Mouse (Mus musculus) kidney, postnatal 0 days (tissue): Measurements from ENCODE around the gene Adcy7. TPM values are rescaled to one million over a fixed set of nuclear protein-coding genes. Genes with fewer than 3 reads are reported as not detected.

Source experiments
- ATAC-seq: fragments of 200-750 bp; cut with Nextera tagmentation; replicated peaks from 2 replicates; pipeline ENCODE4 v1.8.0; 2017; ENCODE audit warnings: low read depth, moderate number of reproducible peaks, moderate TSS enrichment, moderate library complexity; ENCODE audit not compliant: low FRiP score
- DNase-seq: peaks from one replicate; pipeline ENCODE4 v3.0.0-alpha.2; 2016; ENCODE audit warnings: low spot score
- H3K27ac ChIP-seq: fragments of 300-500 bp; sonication (generic); 2 replicates; pipeline ENCODE4 v1.5.1; 2014; ENCODE audit warnings: mild to moderate bottlenecking
- H3K27me3 ChIP-seq: fragments of 300-500 bp; sonication (generic); 2 replicates; pipeline ENCODE4 v1.6.1; 2014; ENCODE audit warnings: low read length, mixed read lengths; ENCODE audit not compliant: insufficient read depth
- H3K36me3 ChIP-seq: fragments of 300-500 bp; sonication (generic); 2 replicates; pipeline ENCODE4 v1.6.1; 2014; ENCODE audit warnings: low read length, mixed read lengths; ENCODE audit not compliant: insufficient read depth
- H3K4me1 ChIP-seq: fragments of 300-500 bp; sonication (generic); replicated peaks from 2 replicates; pipeline ENCODE4 v1.6.1; 2014; ENCODE audit warnings: antibody characterized with exemption, low read length, mixed read lengths; ENCODE audit not compliant: insufficient read depth
- H3K4me2 ChIP-seq: fragments of 300-500 bp; sonication (generic); 2 replicates; pipeline ENCODE4 v1.6.1; 2014; ENCODE audit warnings: mild to moderate bottlenecking, low read length, moderate library complexity, mixed read lengths
- H3K4me3 ChIP-seq: fragments of 300-500 bp; sonication (generic); replicated peaks from 2 replicates; pipeline ENCODE4 v1.5.1; 2014; ENCODE audit warnings: low read depth, low read length
- H3K9ac ChIP-seq: fragments of 300-500 bp; sonication (generic); 2 replicates; pipeline ENCODE4 v1.6.1; 2014; ENCODE audit warnings: low read depth, low read length
- H3K9me3 ChIP-seq: fragments of 300-500 bp; sonication (generic); replicated peaks from 2 replicates; pipeline ENCODE4 v1.6.1; 2016; ENCODE audit warnings: low read length, inconsistent platforms, mixed read lengths
- CTCF ChIP-seq: IDR thresholded peaks from 2 replicates; pipeline ENCODE4 v1.5.1; 2016; ENCODE audit warnings: antibody characterized with exemption, low read depth, mild to moderate bottlenecking, moderate library complexity
- WGBS: fragments of 180-500 bp; shearing (Covaris S2); extraction: QIAGEN DNeasy Blood & Tissue Kit; methylation state at CpG from one replicate; pipeline ENCODE4 v1.1.7; 2014; 5-methylcytosine and 5-hydroxymethylcytosine counted together
- polyA plus RNA-seq: library from polyadenylated mRNA; unstranded; fragments of >200 nt; fragmentation: Nextera tagmentation; extraction: Ambion mirVana; gene quantifications from 2 replicates; pipeline ENCODE4 v1.2.1, GENCODE M21; 2015

The Adcy7 gene
- polyA plus RNA-seq, 1 experiment from 2014 or later, result 4.3 TPM

GRCm38 (mm10) chr8:88269107-88269875 lies 2.9 kb upstream of the Adcy7 start:
- 66% methylated on average over 7 of the region's 7 CpGs for WGBS
- no peak overlapping the region for H3K4me2 ChIP-seq

GRCm38 (mm10) chr8:88270086-88270485 lies 2.1 kb upstream of the Adcy7 start:
- Histone ChIP-seq H3K27ac (no peak overlapping the region), H3K4me1 (no peaks in the 10 kb centered on the region; the same call in none of the 2 replicates), H3K36me3 (no peaks in the 10 kb centered on the region), H3K9ac (no peak overlapping the region), H3K27me3 (0 out of 2 replicates have a peak, but pooled peaks cover 5% of the 10 kb centered on the region), H3K4me3 (no peak overlapping the region), H3K9me3 (no peaks in the 10 kb centered on the region), H3K4me2 (no peak overlapping the region)
- TF ChIP-seq CTCF, result 0 out of 2 replicates have a peak, but pooled peaks have one; percentile 3
- WGBS, result 74% methylated on average over 3 of the region's 3 CpGs
- ATAC-seq, result no peak
- DNase-seq, result no peak

More at GRCm38 (mm10) chr8:88269107-88269875, 2.9 kb upstream of the Adcy7 start:
- H3K27ac ChIP-seq, result no peak overlapping the region
- no peak for ATAC-seq
- H3K4me1 ChIP-seq, result no peaks in the 10 kb centered on the region; the same call in none of the 2 replicates
- no peak overlapping the region for H3K9ac ChIP-seq
- no peak overlapping the region for H3K4me3 ChIP-seq
- DNase-seq, result no peak
- 0 out of 2 replicates have a peak, but pooled peaks cover 5% of the 10 kb centered on the region for H3K27me3 ChIP-seq
- no peaks in the 10 kb centered on the region for H3K9me3 ChIP-seq
- H3K36me3 ChIP-seq, result no peaks in the 10 kb centered on the region
- peak; percentile 52 for TF ChIP-seq CTCF

DNA sequence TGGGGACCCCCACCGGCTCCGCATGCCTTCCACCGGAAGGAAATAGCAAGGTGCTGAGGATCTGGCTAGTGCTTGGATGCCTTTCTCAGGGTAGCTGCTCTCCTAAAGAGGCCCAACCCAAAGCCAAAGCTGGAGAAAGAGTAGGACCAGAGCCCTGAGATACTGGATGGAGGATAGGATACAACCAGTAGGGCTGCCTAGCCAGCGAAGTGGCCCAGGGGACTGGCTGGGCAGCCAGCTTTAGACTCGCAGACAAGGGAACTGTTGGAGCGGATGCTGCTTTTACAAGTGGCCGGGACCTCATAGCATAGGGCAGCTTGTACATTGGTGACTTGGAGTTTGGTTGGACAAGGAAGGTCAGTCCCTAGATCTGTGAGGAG lies 838 bp downstream of the Adcy7 start:
- peak overlapping the region; percentile 84 for H3K4me2 ChIP-seq
- H3K27ac ChIP-seq, result no peak overlapping the region
- H3K27me3 ChIP-seq, result 0 out of 2 replicates have a peak, but pooled peaks cover 5% of the 10 kb centered on the region
- no peak for ATAC-seq
- H3K36me3 ChIP-seq, result no peaks in the 10 kb centered on the region
- peak overlapping the region; percentile 44; the same call in 1 of the 2 replicates for H3K4me3 ChIP-seq
- WGBS, result 68% methylated on average over 7 of the region's 7 CpGs
- no peaks in the 10 kb centered on the region; the same call in none of the 2 replicates for H3K4me1 ChIP-seq
- peak overlapping the region; percentile 61; the same call in 1 of the 2 replicates for H3K9ac ChIP-seq
- no peak for DNase-seq
- H3K9me3 ChIP-seq, result no peaks in the 10 kb centered on the region
- no peak for TF ChIP-seq CTCF

GRCm38 (mm10) chr8:88274090-88274489 lies 1.9 kb downstream of the Adcy7 start:
- no peaks in the 10 kb centered on the region for H3K36me3 ChIP-seq
- WGBS, result 93% methylated on average over 5 of the region's 5 CpGs
- no peak for TF ChIP-seq CTCF
- no peak for ATAC-seq
- no peaks in the 10 kb centered on the region; the same call in none of the 2 replicates for H3K4me1 ChIP-seq
- no peak overlapping the region for H3K9ac ChIP-seq
- H3K4me2 ChIP-seq, result no peak overlapping the region
- H3K4me3 ChIP-seq, result no peak overlapping the region
- no peak for DNase-seq
- H3K9me3 ChIP-seq, result no peaks in the 10 kb centered on the region
- no peak overlapping the region for H3K27ac ChIP-seq
- 0 out of 2 replicates have a peak, but pooled peaks cover 5% of the 10 kb centered on the region for H3K27me3 ChIP-seq

DNA sequence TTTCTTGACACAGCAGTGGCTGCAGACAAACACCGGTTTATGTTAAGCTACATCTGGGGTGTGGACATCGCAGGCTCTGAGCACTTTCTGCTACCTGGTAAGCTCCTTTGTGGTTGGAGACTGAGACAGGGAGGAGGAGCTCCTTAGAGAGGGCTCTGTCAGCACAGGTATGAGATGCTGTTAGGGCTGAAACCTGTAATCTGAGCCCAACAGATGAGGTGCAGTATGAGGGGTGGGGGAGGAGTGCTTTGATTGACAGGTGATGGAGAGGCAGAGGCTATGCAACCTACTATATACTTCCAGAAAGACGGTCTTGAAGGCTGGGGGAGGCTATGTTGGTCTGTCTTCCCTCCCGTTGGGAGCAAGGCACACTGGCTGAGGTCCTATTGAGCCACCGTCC lies 7.0 kb downstream of the Adcy7 start:
- DNase-seq (no peak), ATAC-seq (no peak)
- Histone ChIP-seq H3K27me3 (no peaks in the 10 kb centered on the region), H3K36me3 (no peaks in the 10 kb centered on the region), H3K9ac (no peak overlapping the region), H3K4me3 (no peak overlapping the region), H3K9me3 (no peaks in the 10 kb centered on the region), H3K27ac (no peak overlapping the region), H3K4me2 (no peak overlapping the region), H3K4me1 (no peaks in the 10 kb centered on the region)
- TF ChIP-seq CTCF, result no peak
- WGBS, result 57% methylated on average over 5 of the region's 5 CpGs

- Histone ChIP-seq H3K4me3 (no peak overlapping the region), H3K4me1 (no peaks in the 10 kb centered on the region), H3K9me3 (no peaks in the 10 kb centered on the region), H3K36me3 (no peaks in the 10 kb centered on the region), H3K9ac (no peak overlapping the region), H3K27me3 (no peaks in the 10 kb centered on the region), H3K4me2 (no peak overlapping the region), H3K27ac (no peak overlapping the region)
- no peak for TF ChIP-seq CTCF
- 57% methylated on average over 6 of the region's 6 CpGs for WGBS
- no peak for ATAC-seq
- DNase-seq, result no peak
Measured at GRCm38 (mm10) chr8:88279670-88280069, 7.5 kb downstream of the Adcy7 start.
